21 mouse cellular contexts compared by ENCODE assay signal in the genomic region with DNA sequence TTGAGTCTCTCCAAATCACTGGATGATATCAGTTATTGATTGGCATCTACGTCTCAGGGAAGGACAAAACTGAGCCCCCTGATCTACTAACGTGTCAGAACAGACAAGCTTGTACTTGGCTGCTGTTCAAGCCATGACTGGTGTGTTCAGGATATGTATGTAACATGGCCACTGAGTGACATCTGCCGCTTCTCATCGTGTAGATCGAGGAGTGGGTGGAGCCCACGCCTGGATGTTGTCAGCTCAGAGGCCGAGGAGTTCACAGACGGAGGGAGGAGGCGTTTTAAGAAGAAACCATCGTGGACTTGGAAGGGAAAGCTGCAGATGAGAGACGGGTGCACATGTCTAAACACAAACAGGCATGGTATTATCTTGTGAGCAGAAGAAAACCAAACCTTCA. TPM values are rescaled to one million over a fixed set of nuclear protein-coding genes. Genes with fewer than 3 reads are reported as not detected.
DNase-seq lines count a peak whose midpoint lies in the region; ATAC-seq lines count a peak whose summit lies in the region.
"Had no signal": no experiment of that assay in that cellular context is flagged by ENCODE, and none has a peak within 500 bp of the region (broad histone marks: within the 10 kb centered on the region; RNA-seq: fewer than 3 reads in every experiment).

No protein-coding gene starts in this region.

- no peak overlapping the region for H3K9ac ChIP-seq in neural tube, embryonic 11.5 days (ENCODE audit: low read length)
- no peak overlapping the region for H3K9ac ChIP-seq in liver, embryonic 11.5 days (ENCODE audit: low read depth, low read length)
- H3K9ac ChIP-seq: embryonic facial prominence, embryonic 12.5 days; forebrain, embryonic 13.5 days; forebrain, embryonic 15.5 days; forebrain, postnatal 0 days had no signal

- no peak overlapping the region for H3K27ac ChIP-seq in neural tube, embryonic 11.5 days (ENCODE audit: low read depth, low read length)
- H3K27ac ChIP-seq in liver, embryonic 11.5 days (ENCODE audit: low read depth, low read length) = no peak overlapping the region
- H3K27ac ChIP-seq: embryonic facial prominence, embryonic 10.5 days; embryonic facial prominence, embryonic 12.5 days; forebrain, embryonic 13.5 days; forebrain, embryonic 15.5 days had no signal

- no peak for ATAC-seq in neural tube, embryonic 11.5 days (ENCODE audit: insufficient read depth, low FRiP score, low TSS enrichment)
- ATAC-seq in liver, embryonic 11.5 days (replicated peaks; ENCODE audit: low FRiP score) = no peak
- ATAC-seq: activated CD4-positive, CD25-positive, alpha-beta regulatory T cell, adult 4 months; forebrain, embryonic 13.5 days; forebrain, embryonic 15.5 days; forebrain, postnatal 0 days; Patski had no signal

- peak; percentile 30 for DNase-seq in layer of hippocampus, adult 9-11 months
- DNase-seq in layer of hippocampus, postnatal 10 days (ENCODE audit: low spot score in 2 of 2) = no peak
- DNase-seq in neural tube, embryonic 11.5 days (ENCODE audit: low spot score) = peak; percentile 6
- no peak for DNase-seq in neural tube, embryonic 10.5 days (ENCODE audit: extremely low spot score, low spot score)
- DNase-seq in liver, embryonic 11.5 days (ENCODE audit: low spot score) = no peak
- DNase-seq: adrenal gland, adult 8-10 months; adrenal gland, postnatal 14 days; adrenal gland, postnatal 36 days; cerebellum, adult 11-12 months; cerebellum, adult 2 months; cerebellum, adult 9-10 months; cerebellum, postnatal 10 days; cerebellum, postnatal 25 days; forebrain, postnatal 0 days had no signal

- no peaks in the 10 kb centered on the region for H3K27me3 ChIP-seq in neural tube, embryonic 11.5 days (ENCODE audit: control insufficient read depth, insufficient read depth, low read length)
- no peaks in the 10 kb centered on the region for H3K27me3 ChIP-seq in liver, embryonic 11.5 days (replicated peaks; ENCODE audit: control insufficient read depth, insufficient read depth, low read length)
- H3K27me3 ChIP-seq: embryonic facial prominence, embryonic 12.5 days; forebrain, embryonic 13.5 days; forebrain, embryonic 15.5 days; Patski had no signal

- H3K4me2 ChIP-seq in neural tube, embryonic 11.5 days (ENCODE audit: low read depth) = no peak overlapping the region
- no peak overlapping the region for H3K4me2 ChIP-seq in liver, embryonic 11.5 days
- H3K4me2 ChIP-seq: embryonic facial prominence, embryonic 12.5 days; forebrain, embryonic 13.5 days; forebrain, embryonic 15.5 days had no signal

- no peak overlapping the region for H3K4me3 ChIP-seq in neural tube, embryonic 11.5 days (ENCODE audit: low read depth, low read length)
- no peak overlapping the region for H3K4me3 ChIP-seq in liver, embryonic 11.5 days (ENCODE audit: low read depth, low read length)
- H3K4me3 ChIP-seq: embryonic facial prominence, embryonic 10.5 days; embryonic facial prominence, embryonic 12.5 days; forebrain, embryonic 13.5 days; forebrain, embryonic 15.5 days had no signal

- no peaks in the 10 kb centered on the region for H3K36me3 ChIP-seq in neural tube, embryonic 11.5 days (ENCODE audit: control insufficient read depth, insufficient read depth, low read length)
- H3K36me3 ChIP-seq in liver, embryonic 11.5 days (ENCODE audit: control insufficient read depth, insufficient read depth, low read length) = no peaks in the 10 kb centered on the region
- H3K36me3 ChIP-seq: embryonic facial prominence, embryonic 10.5 days; embryonic facial prominence, embryonic 12.5 days; forebrain, embryonic 15.5 days; G1E had no signal

- no peaks in the 10 kb centered on the region for H3K4me1 ChIP-seq in neural tube, embryonic 11.5 days (ENCODE audit: control insufficient read depth, insufficient read depth, low read length)
- H3K4me1 ChIP-seq in liver, embryonic 11.5 days (replicated peaks; ENCODE audit: control insufficient read depth, insufficient read depth, low read length) = 0 out of 2 replicates have a peak, but pooled peaks cover 2% of the 10 kb centered on the region
- H3K4me1 ChIP-seq: forebrain, embryonic 15.5 days had no signal

- 89% methylated on average over 11 of the region's 11 CpGs for WGBS in neural tube, embryonic 11.5 days
- 80% methylated on average over 11 of the region's 11 CpGs for WGBS in liver, embryonic 11.5 days

- no peaks in the 10 kb centered on the region for H3K9me3 ChIP-seq in neural tube, embryonic 11.5 days (ENCODE audit: control insufficient read depth, low read length)
- H3K9me3 ChIP-seq in liver, embryonic 11.5 days (ENCODE audit: control insufficient read depth, low read length) = no peaks in the 10 kb centered on the region
- H3K9me3 ChIP-seq: embryonic facial prominence, embryonic 10.5 days; embryonic facial prominence, embryonic 12.5 days; forebrain, embryonic 13.5 days; forebrain, embryonic 15.5 days had no signal

RNA-seq across cellular contexts. Expression of a gene that starts 26.6 kb away (rescaled TPM):
- total RNA-seq in layer of hippocampus, postnatal 10 days (2021) = 10 to 100 TPM; 15.5 to 19.3 TPM
- polyA plus RNA-seq in neural tube, embryonic 11.5 days (2014; fragmentation: Nextera tagmentation; extraction: Ambion mirVana) = 1.0 and 1.2 TPM in 2 replicates
- polyA plus RNA-seq in liver, embryonic 11.5 days (2014; fragmentation: Nextera tagmentation; extraction: Ambion mirVana) = 0.34 and 0.45 TPM in 2 replicates
- polyA plus RNA-seq: G1E had no signal

RNA-seq across cellular contexts. Expression of a gene that starts 39.5 kb away (rescaled TPM):
- 1 to 10 TPM; 5.3 to 5.5 TPM for total RNA-seq in layer of hippocampus, postnatal 10 days (2021)
- 3.0 and 3.3 TPM in 2 replicates for polyA plus RNA-seq in neural tube, embryonic 11.5 days (2014; fragmentation: Nextera tagmentation; extraction: Ambion mirVana)
- 2.2 TPM in 2 replicates for polyA plus RNA-seq in liver, embryonic 11.5 days (2014; fragmentation: Nextera tagmentation; extraction: Ambion mirVana)
- polyA plus RNA-seq: activated CD4-positive, CD25-positive, alpha-beta regulatory T cell, adult 4 months; G1E had no signal

Comparison
In these comparisons a context has a peak if more than half of its experiments do, and no peak if none do; other contexts are left out.
1. DNase-seq: peak in layer of hippocampus, adult 9-11 months (single experiment) and neural tube, embryonic 11.5 days (single experiment); none in layer of hippocampus, postnatal 10 days (0 of 2), neural tube, embryonic 10.5 days (single experiment) and liver, embryonic 11.5 days (single experiment).